Mouse (Mus musculus) neural tube, embryonic 12.5 days (tissue): ENCODE data around the gene Olfr15. TPM values are rescaled to one million over a fixed set of nuclear protein-coding genes. Genes with fewer than 3 reads are reported as not detected.
"Not testable (repeated sequence)": the region's sequence is repeated elsewhere in the genome, so short reads cannot be mapped to it uniquely, and the experiment has no call there.

Source experiments
- ATAC-seq: fragments of 200-750 bp; cut with Nextera tagmentation; 2 replicates; pipeline ENCODE4 v1.8.0; 2017; ENCODE audit warnings: low read depth, mild to moderate bottlenecking, moderate TSS enrichment, moderate library complexity; ENCODE audit not compliant: low FRiP score
- H3K27ac ChIP-seq: fragments of 300-500 bp; sonication (generic); 2 replicates; pipeline ENCODE4 v1.5.1; 2016
- H3K27me3 ChIP-seq: fragments of 300-500 bp; sonication (generic); replicated peaks from 2 replicates; pipeline ENCODE4 v1.6.1; 2016; ENCODE audit warnings: mild to moderate bottlenecking
- H3K36me3 ChIP-seq: fragments of 300-500 bp; sonication (generic); 2 replicates; pipeline ENCODE4 v1.6.1; 2016; ENCODE audit warnings: mild to moderate bottlenecking
- H3K4me1 ChIP-seq: fragments of 300-500 bp; sonication (generic); 2 replicates; pipeline ENCODE4 v1.6.1; 2016
- H3K4me2 ChIP-seq: fragments of 300-500 bp; sonication (generic); replicated peaks from 2 replicates; pipeline ENCODE4 v1.6.1; 2016; ENCODE audit warnings: mild to moderate bottlenecking
- H3K4me3 ChIP-seq: fragments of 300-500 bp; sonication (generic); 2 replicates; pipeline ENCODE4 v1.5.1; 2016
- H3K9ac ChIP-seq: fragments of 300-500 bp; sonication (generic); 2 replicates; pipeline ENCODE4 v1.6.1; 2016; ENCODE audit warnings: mild to moderate bottlenecking
- H3K9me3 ChIP-seq: fragments of 300-500 bp; sonication (generic); 2 replicates; pipeline ENCODE4 v1.6.1; 2016; ENCODE audit warnings: mild to moderate bottlenecking
- WGBS: fragments of 180-500 bp; shearing (Covaris S2); methylation state at CpG from one replicate; pipeline ENCODE4 v1.1.7; 2016; 5-methylcytosine and 5-hydroxymethylcytosine counted together
- polyA plus RNA-seq: library from polyadenylated mRNA; unstranded; fragments of >200 nt; fragmentation: Nextera tagmentation; extraction: Ambion mirVana; gene quantifications from 2 replicates; pipeline ENCODE4 v1.2.1, GENCODE M21; 2016

The Olfr15 gene
- polyA plus RNA-seq, 1 experiment from 2014 or later, result not detected

DNA sequence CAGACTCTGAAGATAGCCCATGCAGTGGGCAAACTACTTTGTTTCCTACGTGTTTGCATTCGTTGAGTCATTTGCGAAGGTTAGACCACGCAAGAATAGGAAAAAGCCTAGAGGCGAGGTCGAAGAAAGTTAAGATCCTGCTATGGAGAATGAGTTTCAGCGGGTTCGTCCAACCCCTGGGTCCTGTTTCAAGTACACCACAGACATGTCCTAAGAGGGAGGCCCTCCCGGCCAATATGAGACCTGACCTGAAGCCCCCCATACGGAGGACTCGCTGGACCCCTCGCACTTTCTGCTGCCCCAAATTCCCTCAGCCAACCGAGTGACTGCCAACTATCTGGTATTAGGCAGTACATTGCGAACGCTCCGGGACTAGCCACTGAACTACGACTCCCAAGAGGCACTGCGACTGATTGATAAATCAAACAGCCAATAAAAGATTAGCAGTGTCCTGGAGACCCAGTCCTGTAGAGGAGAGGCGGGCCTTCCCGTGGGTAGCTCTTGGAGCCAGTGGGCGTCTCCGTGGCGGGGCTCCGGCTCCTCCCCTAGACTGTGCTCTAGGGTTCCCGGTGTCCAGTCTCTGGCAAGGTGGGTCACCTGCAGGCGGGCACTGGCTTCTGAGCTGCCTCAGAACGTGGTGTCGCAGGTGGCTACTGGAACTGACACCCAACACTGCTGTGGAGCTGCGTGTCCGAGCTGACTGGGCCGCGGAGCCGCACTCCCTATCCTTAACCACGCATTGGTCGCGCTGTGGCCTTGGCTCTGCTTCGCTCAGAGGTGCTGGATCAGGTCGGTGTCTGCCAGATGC lies 16.2 kb downstream of the Olfr15 start, which contains the start of gene Zfp174:
TSS of gene Zfp174 (plus strand) at position 558 of the 808 bp plus-strand sequence.
- Histone ChIP-seq H3K27ac (no peak within 1 kb of the TSS), H3K36me3 (no peaks in the 10 kb centered on the region), H3K9me3 (no peaks in the 10 kb centered on the region), H3K9ac (peak within 1 kb of the TSS; percentile 52), H3K4me2 (peak within 1 kb of the TSS; percentile 65), H3K27me3 (no peaks in the 10 kb centered on the region), H3K4me3 (peak within 1 kb of the TSS; percentile 63), H3K4me1 (peaks cover 5% of the 10 kb centered on the region; the same call in 1 of the 2 replicates)
- WGBS, result 5% methylated on average over 38 of the region's 38 CpGs
- ATAC-seq, result peak; percentile 100

DNA sequence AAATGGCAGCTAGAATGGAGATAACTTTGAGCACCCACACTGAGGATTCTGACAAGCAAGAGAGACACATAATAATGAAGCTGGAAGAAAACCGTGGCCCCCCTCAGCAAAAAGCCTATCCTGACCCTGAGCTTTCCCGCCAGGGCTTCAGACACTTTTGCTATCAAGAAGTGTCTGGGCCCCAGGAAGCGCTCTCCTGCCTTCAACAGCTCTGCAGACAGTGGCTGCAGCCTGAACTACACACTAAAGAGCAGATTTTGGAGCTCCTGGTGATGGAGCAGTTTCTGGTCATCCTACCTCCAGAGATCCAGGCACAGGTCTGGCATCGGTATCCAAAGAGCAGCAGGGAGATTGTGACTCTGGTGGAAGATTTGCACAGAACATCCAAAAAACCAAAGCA lies 17.2 kb downstream of the Olfr15 start:
- ATAC-seq, result no peak
- no peaks in the 10 kb centered on the region for H3K36me3 ChIP-seq
- H3K9ac ChIP-seq, result no peak overlapping the region; the same call in 1 of the 2 replicates
- no peaks in the 10 kb centered on the region for H3K27me3 ChIP-seq
- H3K4me3 ChIP-seq, result peak overlapping the region; percentile 63; the same call in 1 of the 2 replicates
- WGBS, result 67% methylated on average over 4 of the region's 4 CpGs
- H3K9me3 ChIP-seq, result no peaks in the 10 kb centered on the region
- H3K27ac ChIP-seq, result no peak overlapping the region
- peak overlapping the region; percentile 65 for H3K4me2 ChIP-seq
- H3K4me1 ChIP-seq, result peaks cover 7% of the 10 kb centered on the region; the same call in 1 of the 2 replicates

DNA sequence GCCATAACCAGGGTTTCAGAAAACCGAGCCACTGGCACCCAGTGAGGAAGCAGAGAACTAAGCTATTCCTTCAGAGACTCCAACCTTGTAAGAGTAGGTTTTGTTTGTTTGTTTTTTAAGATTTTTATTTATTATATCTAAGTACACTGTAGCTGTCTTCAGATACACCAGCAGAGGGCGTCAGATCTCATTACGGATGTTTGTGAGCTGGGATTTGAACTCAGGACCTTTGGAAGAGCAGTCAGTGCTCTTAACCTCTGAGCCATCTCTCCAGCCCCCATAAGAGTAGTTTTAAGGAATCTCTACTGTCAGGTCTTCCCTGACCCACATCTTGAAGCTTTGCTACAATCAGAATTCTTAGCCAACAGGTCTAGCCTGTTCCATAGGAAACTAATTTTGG lies 17.7 kb downstream of the Olfr15 start:
- Histone ChIP-seq H3K9me3 (no peaks in the 10 kb centered on the region), H3K4me3 (no peak overlapping the region), H3K27me3 (no peaks in the 10 kb centered on the region), H3K27ac (no peak overlapping the region), H3K36me3 (no peaks in the 10 kb centered on the region), H3K4me2 (no peak overlapping the region), H3K9ac (no peak overlapping the region), H3K4me1 (peaks cover 7% of the 10 kb centered on the region; the same call in 1 of the 2 replicates)
- 67% methylated on average over 3 of the region's 3 CpGs for WGBS
- ATAC-seq, result no peak

DNA sequence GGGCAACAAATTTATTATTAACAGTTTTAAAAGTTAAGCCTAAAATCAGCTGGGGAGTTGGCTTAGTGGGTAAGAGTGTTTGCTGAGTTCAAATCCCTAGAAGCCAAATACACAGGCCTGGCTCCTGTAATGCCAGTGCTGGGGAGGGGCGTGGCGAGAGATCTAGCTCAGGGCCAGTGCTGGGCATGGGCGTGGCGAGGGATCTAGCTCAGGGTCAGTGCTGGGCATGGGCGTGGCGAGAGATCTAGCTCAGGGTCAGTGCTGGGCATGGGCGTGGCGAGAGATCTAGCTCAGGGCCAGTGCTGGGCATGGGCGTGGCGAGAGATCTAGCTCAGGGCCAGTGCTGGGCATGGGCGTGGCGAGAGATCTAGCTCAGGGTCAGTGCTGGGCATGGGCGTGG lies 20.6 kb downstream of the Olfr15 start:
- H3K9me3 ChIP-seq, ATAC-seq, H3K27me3 ChIP-seq, H3K4me3 ChIP-seq, H3K4me2 ChIP-seq, H3K9ac ChIP-seq, H3K27ac ChIP-seq, H3K36me3 ChIP-seq, H3K4me1 ChIP-seq: not testable (repeated sequence)
- 85% methylated on average over 13 of the region's 13 CpGs for WGBS

DNA sequence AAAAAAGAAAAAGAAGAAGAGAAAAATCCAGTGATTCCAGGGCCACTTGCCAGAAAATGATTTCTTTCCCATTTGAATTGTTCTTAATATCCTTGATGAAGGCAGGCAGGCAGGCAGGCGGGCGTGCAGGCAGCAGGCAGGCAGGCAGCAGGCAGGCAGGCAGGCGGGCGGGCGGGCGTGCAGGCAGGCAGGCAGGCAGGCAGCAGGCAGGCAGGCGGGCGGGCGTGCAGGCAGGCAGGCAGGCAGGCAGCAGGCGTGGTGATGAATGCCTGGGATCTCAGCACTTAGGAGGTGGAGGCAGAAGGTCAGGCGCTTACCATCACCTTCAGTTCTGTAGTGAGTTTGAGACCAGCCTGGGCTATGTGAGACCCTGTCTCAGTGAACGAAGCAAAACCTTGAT lies 21.9 kb downstream of the Olfr15 start:
- Histone ChIP-seq H3K4me1 (peaks cover 6% of the 10 kb centered on the region; the same call in 1 of the 2 replicates), H3K9ac (no peak overlapping the region), H3K4me2 (no peak overlapping the region), H3K9me3 (no peaks in the 10 kb centered on the region), H3K27me3 (no peaks in the 10 kb centered on the region), H3K36me3 (no peaks in the 10 kb centered on the region), H3K4me3 (no peak overlapping the region), H3K27ac (no peak overlapping the region)
- ATAC-seq, result no peak
- WGBS, result 32% methylated on average over 12 of the region's 12 CpGs

DNA sequence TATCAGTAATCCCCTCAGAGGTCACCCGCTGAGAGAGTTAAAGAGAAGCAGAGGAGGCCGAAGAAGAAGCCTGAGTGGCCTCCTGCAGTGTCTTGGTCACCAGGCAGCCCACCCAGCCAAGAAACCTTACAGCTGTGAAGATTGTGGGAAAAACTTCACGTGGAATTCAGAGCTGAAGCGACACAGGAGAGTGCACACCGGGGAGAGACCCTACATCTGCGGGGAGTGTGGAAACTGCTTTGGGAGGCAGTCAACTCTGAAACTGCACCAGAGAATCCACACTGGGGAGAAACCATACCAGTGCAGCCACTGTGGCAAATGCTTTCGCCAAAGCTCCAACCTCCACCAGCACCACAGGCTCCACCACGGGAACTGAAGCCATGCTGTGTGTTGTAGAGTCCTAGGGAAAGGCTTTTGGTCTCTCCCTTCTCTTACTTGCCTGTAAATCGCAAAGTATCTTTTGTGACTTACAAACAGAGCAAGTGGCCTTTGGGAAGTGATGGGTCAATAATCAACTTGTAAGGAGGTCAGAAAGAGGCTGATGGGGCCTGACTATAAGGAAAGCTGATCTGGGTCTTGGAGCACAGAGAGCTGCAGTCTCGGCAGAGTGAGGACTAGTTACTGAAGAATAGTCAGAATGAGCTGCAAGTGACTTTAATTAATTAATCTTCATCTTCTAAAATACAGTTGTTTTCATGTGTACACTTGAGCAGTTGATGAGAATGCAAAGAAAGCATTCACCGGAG lies 23.9 kb downstream of the Olfr15 start:
- Histone ChIP-seq H3K4me3 (no peak overlapping the region), H3K27ac (no peak overlapping the region), H3K9me3 (no peaks in the 10 kb centered on the region), H3K4me1 (peaks cover 2% of the 10 kb centered on the region; the same call in 1 of the 2 replicates), H3K27me3 (no peaks in the 10 kb centered on the region), H3K9ac (no peak overlapping the region), H3K4me2 (no peak overlapping the region), H3K36me3 (no peaks in the 10 kb centered on the region)
- WGBS, result 68% methylated on average over 11 of the region's 11 CpGs
- no peak for ATAC-seq

DNA sequence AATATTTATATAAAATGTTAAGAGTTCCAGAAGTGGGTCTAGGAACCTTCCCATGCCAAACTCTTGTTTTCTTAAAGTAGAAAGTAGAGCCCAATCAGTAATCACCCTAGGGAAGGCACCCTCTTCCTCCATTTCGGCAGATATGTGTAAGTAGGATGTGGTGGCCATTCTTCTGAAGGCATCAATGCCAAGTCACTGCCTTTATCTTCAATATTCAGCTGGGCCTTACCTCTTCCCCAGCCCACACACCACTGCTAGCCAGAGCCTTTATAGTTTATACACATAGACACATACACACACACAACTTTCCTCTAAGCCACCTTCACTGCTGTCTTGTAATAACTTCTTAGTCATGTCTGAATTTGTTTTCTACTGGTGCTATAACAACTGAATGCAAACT lies 25.1 kb downstream of the Olfr15 start:
- no peak overlapping the region for H3K9ac ChIP-seq
- H3K9me3 ChIP-seq, result no peaks in the 10 kb centered on the region
- H3K36me3 ChIP-seq, result peaks cover 2% of the 10 kb centered on the region
- H3K4me1 ChIP-seq, result peaks cover 2% of the 10 kb centered on the region; the same call in 1 of the 2 replicates
- no peak overlapping the region for H3K4me2 ChIP-seq
- 74% methylated on average over 1 of the region's 1 CpGs for WGBS
- no peak overlapping the region for H3K4me3 ChIP-seq
- H3K27ac ChIP-seq, result no peak overlapping the region
- ATAC-seq, result no peak
- H3K27me3 ChIP-seq, result no peaks in the 10 kb centered on the region

DNA sequence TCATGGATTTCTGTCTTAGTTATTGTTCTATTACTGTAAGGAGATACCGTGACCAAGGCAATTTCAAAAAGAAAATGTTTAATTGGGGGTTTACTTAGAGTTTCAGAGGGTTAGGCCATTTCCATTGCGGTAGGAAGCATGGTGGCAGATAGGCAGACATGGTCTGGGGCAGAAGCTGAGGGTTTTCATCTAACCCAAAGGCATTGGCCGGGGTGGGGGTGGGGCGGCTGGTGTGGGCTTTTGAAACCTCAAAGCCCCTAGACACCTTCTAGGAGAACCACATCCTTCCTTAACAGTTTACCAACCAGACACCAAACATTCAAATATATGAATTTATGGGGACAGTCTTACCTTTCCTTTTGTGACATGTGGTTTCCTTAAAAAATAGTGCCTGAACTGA lies 28.6 kb downstream of the Olfr15 start:
- Histone ChIP-seq H3K27me3 (no peaks in the 10 kb centered on the region), H3K36me3 (peaks cover 15% of the 10 kb centered on the region), H3K4me1 (no peaks in the 10 kb centered on the region), H3K4me2 (no peak overlapping the region), H3K9ac (no peak overlapping the region), H3K27ac (no peak overlapping the region), H3K4me3 (no peak overlapping the region), H3K9me3 (no peaks in the 10 kb centered on the region)
- 95% methylated on average over 4 of the region's 4 CpGs for WGBS
- no peak for ATAC-seq

DNA sequence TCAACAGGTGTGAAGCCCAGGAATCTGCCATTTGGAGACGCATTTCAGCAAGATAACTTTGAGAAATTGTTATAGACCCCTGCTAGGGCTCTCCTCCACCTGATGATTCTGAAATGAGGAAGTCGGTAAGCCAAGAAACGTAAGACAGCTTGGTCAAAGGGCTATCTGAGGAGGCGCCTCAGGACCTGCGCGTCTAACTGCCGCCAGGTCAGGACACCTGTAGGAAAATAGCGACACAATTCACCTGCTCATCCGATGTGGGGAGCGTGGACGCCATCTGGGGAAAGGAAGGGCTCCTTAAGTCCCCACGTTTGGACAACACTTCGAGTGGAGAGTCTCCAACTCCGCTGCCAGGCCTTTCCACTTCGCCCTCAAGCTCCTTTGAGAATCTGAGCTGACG lies 41.1 kb downstream of the Olfr15 start:
- H3K27me3 ChIP-seq, result no peaks in the 10 kb centered on the region
- H3K4me1 ChIP-seq, result peaks cover 9% of the 10 kb centered on the region
- H3K9ac ChIP-seq, result peak overlapping the region; percentile 52
- H3K4me2 ChIP-seq, result peak overlapping the region; percentile 71
- peaks cover 11% of the 10 kb centered on the region; the same call in 1 of the 2 replicates for H3K36me3 ChIP-seq
- no peaks in the 10 kb centered on the region for H3K9me3 ChIP-seq
- H3K27ac ChIP-seq, result no peak overlapping the region
- 1% methylated on average over 16 of the region's 16 CpGs for WGBS
- peak; percentile 41 for ATAC-seq
- peak overlapping the region; percentile 53 for H3K4me3 ChIP-seq

DNA sequence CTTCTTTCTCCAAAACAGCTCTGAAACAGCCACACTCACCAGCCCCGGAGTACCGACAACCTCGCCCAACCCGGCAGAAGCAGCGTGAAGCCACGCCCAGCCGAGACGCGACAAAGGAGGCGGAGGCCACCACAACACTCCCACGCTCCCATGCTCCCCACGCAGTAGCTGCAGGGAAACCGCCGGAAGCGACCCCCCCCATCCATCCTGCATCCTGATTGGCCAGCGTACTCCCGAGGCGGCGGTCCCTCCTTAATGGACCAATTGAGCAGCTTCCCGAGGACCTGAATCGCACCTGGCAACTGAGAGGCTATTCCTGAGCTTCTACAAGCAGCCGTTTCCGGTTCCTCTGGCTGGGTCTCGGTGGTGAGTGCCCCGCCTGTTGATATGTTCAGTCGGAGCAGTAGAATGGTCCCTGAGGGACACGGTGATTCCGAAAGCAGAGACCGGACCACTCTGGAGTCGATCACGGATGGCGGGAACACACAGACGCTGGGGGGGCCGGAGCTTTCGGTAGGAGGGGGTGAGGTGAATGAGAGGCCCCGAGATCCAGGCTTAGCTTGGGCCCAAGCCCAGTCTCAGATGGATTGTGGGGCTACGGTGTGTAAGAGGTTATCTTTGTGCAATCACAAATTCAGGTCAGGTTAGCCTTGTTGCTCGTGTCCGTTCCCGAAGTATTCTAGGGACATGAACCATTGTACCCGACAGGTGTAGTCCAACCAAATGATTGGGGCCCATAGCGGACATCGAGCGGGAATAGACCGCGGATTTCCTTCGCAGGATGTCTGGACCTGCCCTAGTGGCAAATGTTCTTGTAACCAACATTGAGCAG lies 41.8 kb downstream of the Olfr15 start, which contains the start of gene Naa60:
TSS of gene Naa60 (plus strand) at position 160 of the 832 bp plus-strand sequence.
- Histone ChIP-seq H3K4me3 (peak within 1 kb of the TSS; percentile 53), H3K27me3 (no peaks in the 10 kb centered on the region), H3K4me2 (peak within 1 kb of the TSS; percentile 71), H3K36me3 (peaks cover 7% of the 10 kb centered on the region; the same call in 1 of the 2 replicates), H3K9ac (peak within 1 kb of the TSS; percentile 52), H3K4me1 (peaks cover 9% of the 10 kb centered on the region), H3K27ac (no peak within 1 kb of the TSS), H3K9me3 (no peaks in the 10 kb centered on the region)
- WGBS, result 7% methylated on average over 47 of the region's 47 CpGs
- ATAC-seq, result peak; percentile 97

DNA sequence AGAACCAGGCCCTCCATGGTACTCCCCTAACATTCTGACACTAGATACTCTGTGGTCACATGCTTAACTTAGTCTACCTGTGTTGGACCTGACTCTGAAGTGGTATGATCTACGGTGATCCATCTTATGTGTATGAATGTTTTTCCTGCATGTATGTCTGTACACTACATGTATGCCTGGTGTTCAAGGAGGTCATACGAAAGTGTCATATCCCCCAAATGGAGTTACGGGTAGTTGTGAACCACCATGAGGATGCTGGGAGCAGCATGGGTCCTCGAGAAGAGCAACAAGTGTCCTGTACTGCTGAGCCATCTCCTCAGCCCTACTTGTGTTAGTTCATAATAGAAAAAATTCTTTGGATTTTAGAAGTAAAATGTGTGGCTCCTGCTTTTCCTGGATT lies 45.7 kb downstream of the Olfr15 start:
- 92% methylated on average over 4 of the region's 4 CpGs for WGBS
- ATAC-seq, result no peak
- Histone ChIP-seq H3K4me2 (no peak overlapping the region), H3K27ac (no peak overlapping the region), H3K9me3 (no peaks in the 10 kb centered on the region), H3K27me3 (no peaks in the 10 kb centered on the region), H3K36me3 (peaks cover 5% of the 10 kb centered on the region; the same call in 1 of the 2 replicates), H3K9ac (no peak overlapping the region), H3K4me1 (peaks cover 6% of the 10 kb centered on the region), H3K4me3 (no peak overlapping the region)
